Mouse (Mus musculus) midbrain, embryonic 16.5 days (tissue): ENCODE measurements at regions not wholly inside any gene's neighbourhood (a gene's known extent, or its start where the extent isn't known, plus 50 kb on each side); places are given as distances from the start of the nearest gene placed in this dataset.

Experiments
- ATAC-seq: fragments of 200-750 bp; cut with Nextera tagmentation; 2 replicates; pipeline ENCODE4 v1.8.0; 2017; ENCODE audit warnings: moderate TSS enrichment
- H3K27ac ChIP-seq: fragments of 300-500 bp; sonication (generic); 2 replicates; pipeline ENCODE4 v1.5.1; 2014; ENCODE audit warnings: mild to moderate bottlenecking, low read length, mixed read lengths
- H3K27me3 ChIP-seq: fragments of 300-500 bp; sonication (generic); 2 replicates; pipeline ENCODE4 v1.6.1; 2014; ENCODE audit warnings: low read depth, low read length, mixed read lengths; ENCODE audit not compliant: control insufficient read depth, insufficient read depth
- H3K36me3 ChIP-seq: fragments of 300-500 bp; sonication (generic); 2 replicates; pipeline ENCODE4 v1.6.1; 2014; ENCODE audit warnings: mild to moderate bottlenecking, low read length, moderate library complexity, mixed read lengths; ENCODE audit not compliant: control insufficient read depth, insufficient read depth
- H3K4me1 ChIP-seq: fragments of 300-500 bp; sonication (generic); 2 replicates; pipeline ENCODE4 v1.6.1; 2014; ENCODE audit warnings: mild to moderate bottlenecking, low read length, mixed read lengths; ENCODE audit not compliant: control insufficient read depth, insufficient read depth
- H3K4me2 ChIP-seq: fragments of 300-500 bp; sonication (generic); 2 replicates; pipeline ENCODE4 v1.6.1; 2014; ENCODE audit warnings: mild to moderate bottlenecking, low read length, mixed read lengths
- H3K4me3 ChIP-seq: fragments of 300-500 bp; sonication (generic); 2 replicates; pipeline ENCODE4 v1.5.1; 2014; ENCODE audit warnings: low read depth, mild to moderate bottlenecking, low read length, moderate library complexity, mixed read lengths
- H3K9ac ChIP-seq: fragments of 300-500 bp; sonication (generic); 2 replicates; pipeline ENCODE4 v1.6.1; 2014; ENCODE audit warnings: low read depth, low read length, mixed read lengths
- H3K9me3 ChIP-seq: fragments of 300-500 bp; sonication (generic); replicated peaks from 2 replicates; pipeline ENCODE4 v1.6.1; 2014; ENCODE audit warnings: mild to moderate bottlenecking, low read length, mixed read lengths; ENCODE audit not compliant: control insufficient read depth, poor library complexity, severe bottlenecking
- WGBS: fragments of 180-500 bp; shearing (Covaris S2); extraction: QIAGEN DNeasy Blood & Tissue Kit; methylation state at CpG from one replicate; pipeline ENCODE4 v1.1.7; 2014; 5-methylcytosine and 5-hydroxymethylcytosine counted together

- H3K9me3 ChIP-seq, result no peaks in the 10 kb centered on the region
- no peaks in the 10 kb centered on the region for H3K36me3 ChIP-seq
- WGBS, result 55% methylated on average over 3 of the region's 3 CpGs
- peaks cover 3% of the 10 kb centered on the region; the same call in 1 of the 2 replicates for H3K4me1 ChIP-seq
- H3K4me3 ChIP-seq, result no peak overlapping the region
- no peak overlapping the region for H3K27ac ChIP-seq
- H3K9ac ChIP-seq, result no peak overlapping the region
- ATAC-seq, result no peak
- H3K4me2 ChIP-seq, result no peak overlapping the region
- no peaks in the 10 kb centered on the region for H3K27me3 ChIP-seq
Measured at GRCm38 (mm10) chr11:71675714-71676313, 73.9 kb upstream of the Wscd1 start.

DNA sequence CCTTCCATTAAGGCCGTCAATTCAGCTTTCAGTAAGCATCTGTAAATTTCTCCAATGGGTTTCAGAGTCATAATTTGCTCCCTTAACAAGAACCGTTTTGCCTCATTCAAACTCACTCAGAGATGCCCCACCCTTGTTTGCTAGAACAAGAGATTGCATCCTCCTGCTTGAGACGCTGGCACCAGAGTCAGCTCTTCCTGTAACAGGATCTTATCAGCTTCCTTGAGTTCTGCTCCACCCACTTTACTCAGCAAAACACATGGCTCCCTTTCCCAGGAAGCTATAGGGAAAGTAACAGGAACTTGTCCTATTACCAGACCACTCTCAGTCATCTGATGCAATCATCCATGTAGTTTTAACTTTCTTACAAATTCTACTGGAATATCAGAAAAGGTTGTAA lies 52.7 kb upstream of the Wscd1 start:
- Histone ChIP-seq H3K9me3 (no peaks in the 10 kb centered on the region), H3K27ac (no peak overlapping the region), H3K36me3 (no peaks in the 10 kb centered on the region), H3K4me2 (no peak overlapping the region), H3K27me3 (no peaks in the 10 kb centered on the region), H3K4me1 (no peaks in the 10 kb centered on the region), H3K9ac (no peak overlapping the region), H3K4me3 (no peak overlapping the region)
- WGBS, result 75% methylated on average over 3 of the region's 3 CpGs
- no peak for ATAC-seq

- Histone ChIP-seq H3K36me3 (no peaks in the 10 kb centered on the region), H3K4me2 (no peak overlapping the region), H3K9ac (no peak overlapping the region), H3K4me3 (no peak overlapping the region), H3K4me1 (no peaks in the 10 kb centered on the region), H3K9me3 (no peaks in the 10 kb centered on the region), H3K27ac (no peak overlapping the region), H3K27me3 (no peaks in the 10 kb centered on the region)
- WGBS, result 78% methylated on average over 4 of the region's 4 CpGs
- no peak for ATAC-seq
Measured at GRCm38 (mm10) chr11:71698836-71699235, 50.9 kb upstream of the Wscd1 start.
